Mouse (Mus musculus) macrophage (primary cell): Measurements from ENCODE around the gene Lingo1. TPM values are rescaled to one million over a fixed set of nuclear protein-coding genes. Genes with fewer than 3 reads are reported as not detected.

Experiments used
- H3K27ac ChIP-seq: fragments of 350-480 bp; formaldehyde crosslinking; 2 replicates; pipeline ENCODE4 v1.9.0; 2021
- H3K36me3 ChIP-seq: fragments of 350-480 bp; formaldehyde crosslinking; 2 replicates; pipeline ENCODE4 v1.9.0; 2021; ENCODE audit errors: inconsistent target
- H3K4me3 ChIP-seq: fragments of 350-480 bp; formaldehyde crosslinking; 2 replicates; pipeline ENCODE4 v1.9.0; 2021; ENCODE audit errors: inconsistent target
- H3K79me2 ChIP-seq: fragments of 350-480 bp; formaldehyde crosslinking; 2 replicates; pipeline ENCODE4 v1.9.0; 2021; ENCODE audit errors: inconsistent target
- WGBS: methylation state at CpG from one replicate; pipeline ENCODE4 v1.1.7; 2026; ENCODE audit warnings: inconsistent platforms; ENCODE audit not compliant: missing documents; 5-methylcytosine and 5-hydroxymethylcytosine counted together
- polyA plus RNA-seq: library from polyadenylated mRNA; stranded (reverse); fragments of 250-400 nt; gene quantifications from 3 replicates; pipeline ENCODE4 v1.2.4, GENCODE M21; 2018; ENCODE audit warnings: inconsistent platforms

The Lingo1 gene
- polyA plus RNA-seq, 1 experiment from 2014 or later, result not detected

GRCm38 (mm10) chr9:56655167-56655566, 141.1 kb downstream of the Lingo1 start:
- 44% methylated on average over 6 of the region's 6 CpGs for WGBS
- no peaks in the 10 kb centered on the region for H3K36me3 ChIP-seq
- H3K27ac ChIP-seq, result no peak overlapping the region
- H3K79me2 ChIP-seq, result no peaks in the 10 kb centered on the region
- no peak overlapping the region for H3K4me3 ChIP-seq

DNA sequence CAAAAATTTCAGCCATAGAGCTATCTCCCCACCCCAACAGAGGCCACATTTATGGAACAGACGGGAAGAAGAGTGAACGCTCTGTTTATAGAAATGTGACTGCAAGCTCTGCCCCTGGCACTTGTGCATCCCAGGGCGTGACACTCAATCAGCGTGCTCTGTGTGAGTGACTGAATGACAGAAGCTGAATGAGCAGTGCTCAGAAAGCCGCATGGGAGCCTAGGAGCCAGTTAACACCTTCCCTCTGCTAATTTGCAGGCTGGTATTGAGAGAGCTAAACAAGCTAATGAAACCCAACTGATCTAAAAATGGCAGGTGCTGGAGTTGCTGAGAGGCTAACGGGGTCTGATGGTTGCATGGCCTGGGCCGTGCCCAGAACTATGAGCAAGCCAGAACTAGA, 143.7 kb downstream of the Lingo1 start:
- Histone ChIP-seq H3K27ac (no peak overlapping the region), H3K79me2 (no peaks in the 10 kb centered on the region), H3K4me3 (no peak overlapping the region), H3K36me3 (no peaks in the 10 kb centered on the region)
- 91% methylated on average over 7 of the region's 7 CpGs for WGBS

- no peak overlapping the region for H3K4me3 ChIP-seq
- 58% methylated on average over 2 of the region's 2 CpGs for WGBS
- H3K27ac ChIP-seq, result no peak overlapping the region
- no peaks in the 10 kb centered on the region for H3K79me2 ChIP-seq
- no peaks in the 10 kb centered on the region for H3K36me3 ChIP-seq
Measured at GRCm38 (mm10) chr9:56651586-56651985, 144.7 kb downstream of the Lingo1 start.

GRCm38 (mm10) chr9:56646227-56647025, 149.8 kb downstream of the Lingo1 start:
- no peaks in the 10 kb centered on the region for H3K36me3 ChIP-seq
- no peak overlapping the region for H3K27ac ChIP-seq
- no peak overlapping the region for H3K4me3 ChIP-seq
- 89% methylated on average over 15 of the region's 15 CpGs for WGBS
- no peaks in the 10 kb centered on the region for H3K79me2 ChIP-seq

DNA sequence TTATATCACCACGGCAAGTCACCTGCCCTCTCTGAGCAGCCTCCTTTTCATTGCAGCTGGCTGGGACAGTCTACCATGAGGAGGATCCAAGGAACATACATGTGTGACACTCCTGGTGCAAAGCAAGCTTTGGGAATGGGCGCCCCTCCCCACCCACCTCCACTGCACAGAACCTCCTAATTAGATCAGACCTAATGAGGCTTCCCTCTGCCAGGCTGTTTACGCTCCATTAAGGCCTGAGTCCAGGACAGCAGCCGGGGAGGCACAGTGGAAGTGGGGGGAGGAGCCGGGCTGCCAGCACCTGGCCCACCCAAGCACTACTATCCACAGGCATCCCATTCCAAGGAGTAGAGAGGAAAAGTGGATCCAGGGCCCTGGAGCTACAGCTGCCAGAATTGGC, 152.8 kb downstream of the Lingo1 start:
- Histone ChIP-seq H3K79me2 (no peaks in the 10 kb centered on the region), H3K4me3 (no peak overlapping the region), H3K27ac (no peak overlapping the region), H3K36me3 (no peaks in the 10 kb centered on the region)
- 87% methylated on average over 5 of the region's 5 CpGs for WGBS

- no peak overlapping the region for H3K4me3 ChIP-seq
- H3K36me3 ChIP-seq, result no peaks in the 10 kb centered on the region
- WGBS, result 58% methylated on average over 8 of the region's 8 CpGs
- H3K27ac ChIP-seq, result no peak overlapping the region
- H3K79me2 ChIP-seq, result no peaks in the 10 kb centered on the region
Measured at GRCm38 (mm10) chr9:56638226-56638905, 157.9 kb downstream of the Lingo1 start.

DNA sequence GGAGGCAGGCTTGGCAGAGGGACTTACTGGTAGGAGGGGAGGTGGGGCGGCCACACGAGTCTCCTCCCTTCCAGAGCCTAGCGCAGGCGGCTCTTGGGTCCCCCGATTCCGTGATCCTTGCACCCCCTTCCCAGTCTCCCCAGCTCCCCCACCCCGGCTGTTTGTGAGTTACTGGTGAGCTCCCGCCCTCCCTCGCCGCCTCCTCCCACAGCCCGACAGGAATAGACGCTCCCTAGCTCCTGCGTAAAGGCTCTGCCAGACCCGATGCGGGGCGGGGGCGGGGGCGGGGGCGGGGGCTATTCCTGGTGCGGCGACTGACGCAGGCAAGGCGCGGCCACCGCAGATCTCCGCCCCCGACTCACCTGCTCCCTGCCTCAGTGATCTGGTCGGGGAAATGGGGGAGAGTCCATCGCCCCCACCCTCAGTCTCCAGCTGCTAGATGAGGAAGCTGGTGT, 158.8 kb downstream of the Lingo1 start:
- no peaks in the 10 kb centered on the region for H3K36me3 ChIP-seq
- H3K4me3 ChIP-seq, result no peak overlapping the region
- no peak overlapping the region for H3K27ac ChIP-seq
- 9% methylated on average over 22 of the region's 29 CpGs for WGBS
- H3K79me2 ChIP-seq, result no peaks in the 10 kb centered on the region

DNA sequence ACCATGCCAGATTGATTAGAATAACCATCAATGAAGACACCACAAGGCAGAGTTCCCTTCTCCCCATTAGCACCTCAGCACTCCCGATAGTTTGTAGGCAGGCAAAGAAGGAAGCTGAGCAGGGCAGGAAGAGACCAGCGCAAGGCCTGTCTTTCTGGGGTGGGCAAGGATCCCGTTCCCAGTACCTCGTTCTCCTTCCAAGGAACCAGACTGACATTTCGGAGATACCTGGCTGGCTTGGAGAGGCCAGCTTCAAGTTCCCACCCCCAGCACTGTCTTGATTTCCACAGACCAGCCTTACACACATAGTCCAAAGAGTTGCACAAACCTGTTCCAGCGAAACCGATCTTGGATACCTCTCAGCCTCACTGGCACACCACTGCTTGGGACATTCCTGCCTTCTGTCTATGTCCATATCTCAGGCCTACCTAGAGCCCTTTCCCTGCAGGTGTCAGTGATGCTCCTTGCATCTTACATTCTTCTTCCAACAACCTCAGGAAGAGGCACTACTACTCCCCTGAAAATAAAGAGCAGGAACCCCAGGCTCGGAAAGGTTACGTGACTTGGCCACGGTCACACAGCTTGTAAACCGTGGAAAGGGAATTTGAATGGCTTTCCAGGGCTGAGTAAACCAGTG, 159.4 kb downstream of the Lingo1 start:
- H3K4me3 ChIP-seq, result no peak overlapping the region
- H3K36me3 ChIP-seq, result no peaks in the 10 kb centered on the region
- H3K79me2 ChIP-seq, result no peaks in the 10 kb centered on the region
- WGBS, result 59% methylated on average over 11 of the region's 11 CpGs
- H3K27ac ChIP-seq, result no peak overlapping the region

GRCm38 (mm10) chr9:56636214-56636613, 160.1 kb downstream of the Lingo1 start:
- H3K27ac ChIP-seq, result no peak overlapping the region
- no peaks in the 10 kb centered on the region for H3K36me3 ChIP-seq
- H3K79me2 ChIP-seq, result no peaks in the 10 kb centered on the region
- no peak overlapping the region for H3K4me3 ChIP-seq
- WGBS, result 0% methylated on average over 10 of the region's 10 CpGs

GRCm38 (mm10) chr9:56635498-56636121, 160.7 kb downstream of the Lingo1 start:
- Histone ChIP-seq H3K79me2 (no peaks in the 10 kb centered on the region), H3K36me3 (no peaks in the 10 kb centered on the region), H3K27ac (no peak overlapping the region), H3K4me3 (no peak overlapping the region)
- 3% methylated on average over 47 of the region's 68 CpGs for WGBS

GRCm38 (mm10) chr9:56635121-56635497, 161.2 kb downstream of the Lingo1 start:
- Histone ChIP-seq H3K79me2 (no peaks in the 10 kb centered on the region), H3K36me3 (no peaks in the 10 kb centered on the region), H3K4me3 (no peak overlapping the region), H3K27ac (no peak overlapping the region)
- WGBS, result 1% methylated on average over 40 of the region's 40 CpGs

GRCm38 (mm10) chr9:56634406-56635120, 161.7 kb downstream of the Lingo1 start:
- no peaks in the 10 kb centered on the region for H3K36me3 ChIP-seq
- WGBS, result 6% methylated on average over 25 of the region's 25 CpGs
- H3K4me3 ChIP-seq, result no peak overlapping the region
- no peak overlapping the region for H3K27ac ChIP-seq
- no peaks in the 10 kb centered on the region for H3K79me2 ChIP-seq

DNA sequence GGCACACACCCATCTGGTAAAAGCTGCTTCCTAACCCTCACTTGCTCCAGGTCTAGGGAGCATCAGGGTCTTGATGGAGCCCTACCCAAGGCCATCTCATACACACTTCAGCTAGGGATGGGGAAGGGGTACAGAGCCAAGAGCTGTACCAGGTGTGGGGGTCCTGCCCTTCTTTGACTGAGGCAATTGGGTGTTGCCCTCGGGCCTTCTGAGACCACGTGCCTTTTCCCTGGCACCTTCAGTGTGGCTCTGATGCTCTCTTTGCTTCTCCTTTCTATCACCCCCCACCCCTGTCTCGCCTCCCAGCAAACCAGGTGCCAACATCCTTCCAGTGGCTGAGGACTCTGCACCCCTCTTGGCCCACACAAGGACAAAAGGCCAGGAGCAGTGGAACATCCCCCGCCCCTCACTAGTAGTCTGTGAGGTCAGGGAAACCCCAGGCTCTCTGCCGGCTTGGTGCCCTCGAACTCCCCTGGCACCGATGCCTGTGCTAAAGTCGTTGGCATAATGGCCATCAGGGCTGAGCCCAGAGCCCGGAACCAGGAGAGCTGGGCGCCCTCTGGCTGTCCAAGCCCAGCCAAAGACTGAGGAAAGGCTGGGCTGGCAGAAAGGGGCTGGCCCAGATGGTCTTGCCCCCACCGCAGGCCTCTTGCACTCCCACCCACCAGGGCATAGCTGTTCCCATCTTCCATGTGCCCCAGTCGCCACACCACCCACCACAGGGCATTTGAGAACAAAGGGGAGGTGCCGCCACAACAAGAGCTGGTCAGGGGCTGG, 162.6 kb downstream of the Lingo1 start:
- H3K4me3 ChIP-seq, result no peak overlapping the region
- WGBS, result 43% methylated on average over 13 of the region's 13 CpGs
- H3K27ac ChIP-seq, result no peak overlapping the region
- H3K36me3 ChIP-seq, result no peaks in the 10 kb centered on the region
- no peaks in the 10 kb centered on the region for H3K79me2 ChIP-seq
